Mouse (Mus musculus) CH12.LX (cell line): ENCODE measurements around the gene Pdgfra.

Experiments
- CTCF ChIP-seq, 2 experiments: IDR thresholded peaks in 1 of 2; conservative IDR thresholded peaks in 1 of 2; 2 replicates each; pipeline ENCODE4 v1.5.1; 2011 to 2012; ENCODE audit warnings: low read depth in 2 of 2, low read length in 2 of 2, improper control_type of control experiment in 1 of 2, inconsistent platforms in 1 of 2, mild to moderate bottlenecking in 1 of 2, moderate library complexity in 1 of 2
- E2F4 ChIP-seq: IDR thresholded peaks from 2 replicates; pipeline ENCODE4 v1.6.1; 2011; ENCODE audit warnings: low read depth, low read length, improper control_type of control experiment; ENCODE audit not compliant: insufficient replicate concordance
- EP300 ChIP-seq: IDR thresholded peaks from 2 replicates; pipeline ENCODE4 v1.6.1; 2011; ENCODE audit warnings: low read length, improper control_type of control experiment
- HCFC1 ChIP-seq: IDR thresholded peaks from 2 replicates; pipeline ENCODE4 v1.6.1; 2012; ENCODE audit warnings: low read depth, mild to moderate bottlenecking, inconsistent platforms, low read length, improper control_type of control experiment
- MAFK ChIP-seq: IDR thresholded peaks from 2 replicates; pipeline ENCODE4 v1.6.1; 2011; ENCODE audit warnings: low read length, improper control_type of control experiment; ENCODE audit not compliant: insufficient replicate concordance
- MEF2A ChIP-seq: IDR thresholded peaks from 2 replicates; pipeline ENCODE4 v1.6.1; 2014; ENCODE audit warnings: low read depth, mild to moderate bottlenecking, inconsistent platforms, low read length, improper control_type of control experiment, borderline replicate concordance
- MXI1 ChIP-seq: IDR thresholded peaks from 2 replicates; pipeline ENCODE4 v1.6.1; 2011; ENCODE audit warnings: mild to moderate bottlenecking, low read depth, low read length, improper control_type of control experiment
- PAX5 ChIP-seq: IDR thresholded peaks from 2 replicates; pipeline ENCODE4 v1.6.1; 2012; ENCODE audit warnings: low read length, inconsistent platforms, mixed read lengths
- POLR2A ChIP-seq: IDR thresholded peaks from 2 replicates; pipeline ENCODE4 v1.6.1; 2011; ENCODE audit warnings: low read depth, mild to moderate bottlenecking, improper control_type of control experiment, low read length
- POLR2AphosphoS2 ChIP-seq: IDR thresholded peaks from 2 replicates; pipeline ENCODE4 v1.6.1; 2011; ENCODE audit warnings: low read depth, low read length, improper control_type of control experiment
- RAD21 ChIP-seq: IDR thresholded peaks from 2 replicates; pipeline ENCODE4 v1.6.1; 2011; ENCODE audit warnings: low read depth, mild to moderate bottlenecking, low read length, improper control_type of control experiment, moderate library complexity
- ZC3H11A ChIP-seq: IDR thresholded peaks from 2 replicates; pipeline ENCODE4 v1.6.1; 2012; ENCODE audit warnings: low read depth, mild to moderate bottlenecking, inconsistent platforms, low read length, improper control_type of control experiment
- ZNF384 ChIP-seq: IDR thresholded peaks from 2 replicates; pipeline ENCODE4 v1.6.1; 2012; ENCODE audit warnings: low read depth, low read length, improper control_type of control experiment, inconsistent platforms

DNA sequence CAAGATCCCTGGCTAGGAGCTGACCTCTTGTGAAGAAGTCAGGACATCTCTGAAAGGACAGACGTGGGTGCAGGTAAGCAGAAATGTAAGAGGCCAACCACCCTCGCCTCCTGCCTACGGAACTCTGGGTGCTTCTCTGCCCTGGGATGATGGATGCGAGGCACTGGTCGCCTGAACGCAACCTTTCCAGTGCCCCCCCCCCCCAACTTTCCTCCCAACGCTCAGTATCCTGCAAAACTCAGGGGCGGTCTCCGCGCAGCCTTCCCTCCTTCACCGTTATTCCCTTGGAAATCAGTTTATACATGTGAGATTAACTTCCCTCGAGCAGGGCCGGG lies 1.5 kb downstream of the Pdgfra start:
- TF ChIP-seq E2F4, result no peak
- TF ChIP-seq POLR2A, result no peak
- TF ChIP-seq MXI1, result no peak
- no peak for TF ChIP-seq POLR2AphosphoS2
- TF ChIP-seq MEF2A, result no peak
- TF ChIP-seq HCFC1, result no peak
- TF ChIP-seq RAD21, result no peak
- TF ChIP-seq ZC3H11A, result no peak
- no peak for TF ChIP-seq MAFK
- no peak for TF ChIP-seq EP300
- TF ChIP-seq CTCF (conservative IDR thresholded peaks at IDR 0.05 in 1 of 2, IDR thresholded peaks at IDR 0.05 in 1 of 2; ENCODE audit: low read depth in 2 of 2, low read length in 2 of 2), result no peak
- no peak for TF ChIP-seq ZNF384
- TF ChIP-seq PAX5, result no peak
